Mouse (Mus musculus): ENCODE measurements around the gene Cnpy4. TPM values are rescaled to one million over a fixed set of nuclear protein-coding genes. Genes with fewer than 3 reads are reported as not detected.
"Not testable (repeated sequence)": the region's sequence is repeated elsewhere in the genome, so short reads cannot be mapped to it uniquely, and the experiment has no call there.

The Cnpy4 gene
- total RNA-seq, 2 experiments from 2014 or later, result 17.2 to 18.0 TPM

- DNase-seq (ENCODE audit: low spot score in 2 of 2), result no peak
- intact Hi-C loops (cut with DNase I), result no loop called here
Measured at GRCm38 (mm10) chr5:138194755-138195345, 7.6 kb downstream of the Cnpy4 start.

DNA sequence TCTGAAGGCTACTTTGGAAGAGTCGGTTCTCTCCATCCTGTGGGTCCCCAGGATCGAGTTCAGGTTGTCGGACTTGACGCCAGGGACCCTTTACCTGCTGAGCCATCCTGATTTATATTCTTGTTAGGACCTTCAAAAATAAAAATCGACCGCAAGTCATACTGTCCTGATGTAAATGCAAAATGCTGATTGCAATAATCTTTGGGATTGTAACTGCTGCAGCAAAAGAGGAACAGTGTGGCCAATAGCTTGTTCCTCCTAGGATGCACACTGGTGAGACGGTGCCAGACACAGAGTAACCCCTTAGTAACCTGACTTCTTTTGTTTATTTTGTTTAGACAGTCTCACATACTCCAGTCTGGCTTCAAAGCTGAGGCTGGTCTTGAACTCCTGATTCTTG, 8.2 kb downstream of the Cnpy4 start:
- intact Hi-C loops (cut with DNase I), result no loop called here
- no peak for DNase-seq (ENCODE audit: low spot score in 2 of 2)

GRCm38 (mm10) chr5:138199576-138199975, 12.3 kb downstream of the Cnpy4 start:
- DNase-seq (ENCODE audit: low spot score in 2 of 2), result no peak
- intact Hi-C loops (cut with DNase I), result no loop called here

DNA sequence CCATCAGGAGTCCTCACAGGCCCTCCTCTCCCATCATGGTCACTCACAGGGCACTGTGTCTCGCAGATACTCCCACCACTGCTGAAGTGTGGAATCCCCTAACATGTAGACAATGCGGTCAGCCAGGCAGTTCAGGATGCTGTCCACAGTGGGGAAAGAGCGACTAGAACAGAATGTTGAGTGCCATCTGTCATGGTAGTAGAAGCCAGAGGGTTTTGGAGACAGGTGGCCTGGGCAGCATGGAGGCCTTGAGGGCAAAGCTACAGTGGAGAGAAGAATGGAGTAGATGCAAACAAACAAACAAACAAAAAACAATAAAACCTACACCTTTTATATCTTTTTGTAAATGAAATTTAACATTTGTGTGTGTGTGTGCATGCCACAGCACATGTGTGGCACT, 14.8 kb downstream of the Cnpy4 start:
- intact Hi-C loops (cut with DNase I), result loop anchor here (5.0 kb wide), 1 partner anchor 50 kb away; no protein-coding TSS in a partner anchor
- no peak for DNase-seq (ENCODE audit: low spot score in 2 of 2)

GRCm38 (mm10) chr5:138207253-138207652, 20.0 kb downstream of the Cnpy4 start:
- intact Hi-C loops (cut with DNase I), result no loop called here
- no peak for DNase-seq (ENCODE audit: low spot score in 2 of 2)

DNA sequence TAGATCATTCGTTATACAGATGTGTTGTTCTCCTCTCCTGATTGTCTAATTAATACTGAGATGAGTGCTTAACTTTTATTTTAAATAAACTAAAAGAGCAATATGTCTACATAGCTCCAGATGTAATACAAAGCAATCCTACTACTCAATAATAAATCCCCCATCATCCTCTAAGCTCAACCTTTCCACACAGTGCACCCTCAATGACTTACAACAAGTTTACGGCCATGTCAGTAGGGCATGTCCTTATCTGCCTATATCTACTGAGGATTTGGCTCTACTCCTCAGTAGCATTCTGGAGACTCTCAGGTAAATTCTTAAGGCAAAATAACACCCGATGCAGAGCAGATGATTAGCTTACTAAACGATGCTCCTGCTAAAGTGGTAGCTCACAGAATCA, 20.6 kb downstream of the Cnpy4 start:
- intact Hi-C loops (cut with DNase I), result no loop called here
- no peak for DNase-seq (ENCODE audit: low spot score in 2 of 2)

GRCm38 (mm10) chr5:138216632-138217031, 29.3 kb downstream of the Cnpy4 start:
- DNase-seq (ENCODE audit: low spot score in 2 of 2); intact Hi-C loops (cut with DNase I): not testable (repeated sequence)

GRCm38 (mm10) chr5:138219864-138220263, 32.6 kb downstream of the Cnpy4 start:
- intact Hi-C loops (cut with DNase I), result no loop called here
- DNase-seq (ENCODE audit: low spot score in 2 of 2), result no peak

- peak; percentile 80 to 86 for DNase-seq (ENCODE audit: low spot score in 2 of 2)
- intact Hi-C loops (cut with DNase I), result no loop called here
Measured at GRCm38 (mm10) chr5:138222111-138222510, 34.8 kb downstream of the Cnpy4 start.

DNA sequence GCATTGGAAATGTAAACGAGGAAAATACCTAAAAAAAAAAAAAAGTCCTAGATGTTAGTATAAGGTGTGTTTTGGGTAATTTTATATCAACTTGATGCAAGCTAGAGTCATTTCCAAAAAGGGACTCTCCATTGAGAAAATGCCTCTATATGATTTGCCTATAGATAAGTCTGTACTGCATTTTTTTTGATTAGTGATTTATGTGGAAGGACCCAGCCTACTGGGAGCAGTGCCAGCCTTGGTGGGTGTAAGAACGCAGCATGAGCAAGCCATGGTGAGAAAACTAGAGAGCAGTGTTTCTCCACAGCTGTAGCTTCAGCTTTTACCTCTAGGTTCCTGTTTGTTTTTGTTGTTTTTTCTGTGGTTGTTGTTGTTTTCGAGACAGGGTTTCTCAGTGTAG, 36.0 kb downstream of the Cnpy4 start:
- peak; percentile 19 for DNase-seq (ENCODE audit: low spot score in 2 of 2)
- intact Hi-C loops (cut with DNase I), result no loop called here

- no peak for DNase-seq (ENCODE audit: low spot score in 2 of 2)
- intact Hi-C loops (cut with DNase I), result no loop called here
Measured at GRCm38 (mm10) chr5:138225700-138226099, 38.4 kb downstream of the Cnpy4 start, which contains the start of gene Nxpe5. Gene Nxpe5 (plus strand): TSS chr5:138225898.

GRCm38 (mm10) chr5:138226491-138226890, 39.2 kb downstream of the Cnpy4 start:
- no peak for DNase-seq (ENCODE audit: low spot score in 2 of 2)
- intact Hi-C loops (cut with DNase I), result no loop called here

DNA sequence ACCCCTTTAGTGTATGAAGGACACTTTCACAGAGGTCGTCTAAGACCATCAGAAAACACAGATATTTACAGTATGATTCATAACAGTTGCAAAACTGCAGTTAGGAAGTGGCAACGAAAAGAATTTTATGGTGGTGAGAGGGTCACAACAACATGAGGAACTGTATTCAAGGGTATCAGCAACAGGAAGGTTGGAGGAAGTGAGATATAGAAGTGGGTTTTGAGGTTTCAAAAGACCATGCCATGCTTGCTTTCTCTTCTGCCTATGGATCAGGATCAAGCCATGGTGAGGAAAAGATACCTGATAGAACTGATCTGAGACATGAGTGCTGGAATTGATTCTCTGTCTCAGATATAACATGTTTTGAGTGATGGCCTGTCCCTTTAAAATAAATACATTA, 40.1 kb downstream of the Cnpy4 start:
- intact Hi-C loops (cut with DNase I), result no loop called here
- no peak for DNase-seq (ENCODE audit: low spot score in 2 of 2)

- DNase-seq (ENCODE audit: low spot score in 2 of 2), result peak; percentile 12 to 41
Measured at GRCm38 (mm10) chr5:138228026-138228425, 40.7 kb downstream of the Cnpy4 start.

GRCm38 (mm10) chr5:138229511-138229910, 42.2 kb downstream of the Cnpy4 start:
- intact Hi-C loops (cut with DNase I), result no loop called here
- DNase-seq (ENCODE audit: low spot score in 2 of 2), result no peak

More at GRCm38 (mm10) chr5:138228026-138228425, 40.7 kb downstream of the Cnpy4 start:
- intact Hi-C loops (cut with DNase I), result no loop called here

DNA sequence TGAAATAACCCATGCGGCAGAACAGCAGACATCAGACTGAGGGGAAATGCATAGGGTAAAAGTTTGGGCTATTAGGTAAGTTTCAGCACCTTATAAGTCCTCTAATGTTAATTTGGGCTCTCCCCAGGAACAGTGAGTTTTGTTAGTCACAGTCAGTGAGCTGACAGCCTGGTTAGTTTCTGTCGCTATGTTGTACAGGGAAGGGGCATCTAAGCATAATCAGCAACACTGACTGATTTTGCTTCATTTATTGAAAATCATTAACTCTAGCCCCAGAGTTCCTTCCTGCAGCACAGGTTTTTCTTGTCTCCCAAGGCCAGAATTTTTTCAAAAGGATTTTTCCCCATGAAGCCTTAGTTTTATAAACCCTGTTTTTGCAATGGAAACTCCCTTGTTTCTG, 46.5 kb downstream of the Cnpy4 start:
- intact Hi-C loops (cut with DNase I), result no loop called here
- no peak for DNase-seq (ENCODE audit: low spot score in 2 of 2)

DNA sequence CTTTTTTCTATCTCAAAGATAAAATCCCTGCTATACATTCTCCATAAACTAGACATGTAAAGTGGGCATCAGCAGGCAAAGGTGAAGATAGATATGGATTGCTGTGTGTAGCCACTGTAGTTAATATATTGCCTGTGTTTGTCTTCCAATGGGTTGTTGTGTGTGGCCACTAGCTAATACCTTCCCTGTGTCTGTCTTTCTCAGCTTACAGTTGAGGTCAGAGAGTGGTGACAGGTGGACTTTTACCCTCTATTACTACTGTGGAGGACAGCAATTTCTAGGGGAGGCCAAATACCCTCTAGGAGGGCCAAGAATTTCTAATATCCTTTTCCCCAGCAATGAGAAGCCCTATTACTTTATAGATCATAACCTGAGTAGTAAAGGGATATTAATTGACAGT, 46.9 kb downstream of the Cnpy4 start:
- intact Hi-C loops (cut with DNase I), result no loop called here
- no peak for DNase-seq (ENCODE audit: low spot score in 2 of 2)

DNA sequence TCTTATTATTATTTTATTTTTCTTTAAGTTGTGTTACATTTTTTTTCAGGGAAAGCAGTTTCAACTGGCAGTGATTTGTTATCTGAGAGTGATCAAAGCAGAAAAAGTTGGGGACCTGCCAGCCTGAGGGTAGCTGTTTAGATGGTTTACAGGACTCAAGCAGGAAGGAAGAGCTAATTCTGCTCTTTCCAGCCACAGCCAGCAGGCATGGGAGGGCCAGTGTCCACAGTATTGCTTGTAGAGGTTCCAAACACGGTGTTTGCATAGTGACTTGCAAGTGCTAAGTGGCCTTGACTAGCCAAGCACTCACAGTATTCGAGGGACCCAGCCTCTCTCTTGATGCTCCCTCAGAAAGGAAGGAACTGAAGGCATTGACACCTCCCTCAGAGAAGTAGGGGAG, 54.2 kb downstream of the Cnpy4 start:
- DNase-seq (ENCODE audit: low spot score in 2 of 2), result no peak
- intact Hi-C loops (cut with DNase I), result no loop called here

All from left cerebral cortex, postnatal 14 days (tissue).